Comparison of ENCODE assay signal across 13 mouse cellular contexts in genomic region chr7:130114436-130114835, GRCm38 (mm10).
DNase-seq lines count a peak whose midpoint lies in the region; ATAC-seq and TF ChIP-seq lines count a peak whose summit lies in the region.
"Had no signal": no experiment of that assay in that cellular context is flagged by ENCODE, and none has a peak within 500 bp of the region (broad histone marks: within the 10 kb centered on the region; RNA-seq: fewer than 3 reads in every experiment).

No protein-coding gene starts in this region.

- no peaks in the 10 kb centered on the region for H3K36me3 ChIP-seq in heart, postnatal 0 days (replicated peaks; ENCODE audit: control insufficient read depth, insufficient read depth, low read length)
- no peaks in the 10 kb centered on the region for H3K36me3 ChIP-seq in forebrain, embryonic 14.5 days (ENCODE audit: control insufficient read depth, insufficient read depth, low read length)
- H3K36me3 ChIP-seq: neural tube, embryonic 15.5 days had no signal

- H3K27ac ChIP-seq in heart, postnatal 0 days (ENCODE audit: low read depth), result no peak overlapping the region
- no peak overlapping the region for H3K27ac ChIP-seq in forebrain, embryonic 14.5 days (ENCODE audit: low read depth, low read length)
- H3K27ac ChIP-seq: neural tube, embryonic 15.5 days had no signal

- no peak for ATAC-seq in heart, postnatal 0 days (ENCODE audit: insufficient read depth, low read depth)
- no peak for ATAC-seq in megakaryocyte-erythroid progenitor cell, adult 5-6 weeks (replicated peaks; ENCODE audit: low FRiP score, low TSS enrichment, poor library complexity, severe bottlenecking)
- ATAC-seq in forebrain, embryonic 14.5 days, result no peak
- ATAC-seq in CD4-positive, CD25-positive, alpha-beta regulatory T cell, adult 4 months, result no peak
- ATAC-seq: forebrain, postnatal 0 days; intestine, postnatal 0 days had no signal

- H3K4me1 ChIP-seq in heart, postnatal 0 days (ENCODE audit: control insufficient read depth, insufficient read depth), result peaks cover 6% of the 10 kb centered on the region; the same call in 1 of the 2 replicates
- peaks cover 21% of the 10 kb centered on the region for H3K4me1 ChIP-seq in forebrain, embryonic 14.5 days (ENCODE audit: control insufficient read depth, insufficient read depth, low read length)

- TF ChIP-seq EP300 in heart, postnatal 0 days (IDR thresholded peaks at IDR 0.05; ENCODE audit: low read depth), result no peak

- H3K9me3 ChIP-seq in heart, postnatal 0 days (replicated peaks; ENCODE audit: control insufficient read depth, low read length), result no peaks in the 10 kb centered on the region
- no peaks in the 10 kb centered on the region for H3K9me3 ChIP-seq in forebrain, embryonic 14.5 days (replicated peaks; ENCODE audit: control insufficient read depth, low read length)
- H3K9me3 ChIP-seq: neural tube, embryonic 15.5 days had no signal

- TF ChIP-seq CTCF in heart, postnatal 0 days (IDR thresholded peaks at IDR 0.05; ENCODE audit: low read depth), result no peak

- H3K4me2 ChIP-seq in heart, postnatal 0 days (ENCODE audit: low read depth, low read length), result no peak overlapping the region
- H3K4me2 ChIP-seq in forebrain, embryonic 14.5 days (ENCODE audit: low read length), result no peak overlapping the region
- H3K4me2 ChIP-seq: neural tube, embryonic 15.5 days had no signal

- H3K4me3 ChIP-seq in heart, postnatal 0 days (ENCODE audit: low read depth, low read length), result no peak overlapping the region
- H3K4me3 ChIP-seq in forebrain, embryonic 14.5 days (ENCODE audit: low read depth, low read length), result no peak overlapping the region
- H3K4me3 ChIP-seq: neural tube, embryonic 15.5 days had no signal

- H3K9ac ChIP-seq in heart, postnatal 0 days (replicated peaks; ENCODE audit: low read depth, low read length), result no peak overlapping the region
- H3K9ac ChIP-seq in forebrain, embryonic 14.5 days (ENCODE audit: low read length), result no peak overlapping the region
- H3K9ac ChIP-seq: forebrain, postnatal 0 days; neural tube, embryonic 15.5 days had no signal

- DNase-seq in heart, postnatal 0 days (ENCODE audit: low spot score), result peak; percentile 36
- DNase-seq in heart, adult 8-10 months (ENCODE audit: low spot score), result no peak
- DNase-seq in 3T3-L1 (ENCODE audit: low read depth, low spot score), result peak; percentile 53
- peak; percentile 87 for DNase-seq in adrenal gland, postnatal 10 days
- DNase-seq in kidney, postnatal 36 days, result peak; percentile 83 to 89
- no peak for DNase-seq in forebrain, embryonic 14.5 days (ENCODE audit: low spot score)
- DNase-seq: forebrain, postnatal 0 days; gastrocnemius, postnatal 25 days; right cerebral cortex, postnatal 4 days had no signal

- WGBS in heart, postnatal 0 days, result 23% methylated on average over 4 of the region's 4 CpGs
- WGBS in forebrain, embryonic 14.5 days, result 68% methylated on average over 4 of the region's 4 CpGs

- H3K27me3 ChIP-seq in heart, postnatal 0 days (ENCODE audit: control insufficient read depth, insufficient read depth, low read length), result no peaks in the 10 kb centered on the region
- H3K27me3 ChIP-seq in forebrain, embryonic 14.5 days (replicated peaks; ENCODE audit: control insufficient read depth, insufficient read depth, low read length), result no peaks in the 10 kb centered on the region
- H3K27me3 ChIP-seq: neural tube, embryonic 15.5 days had no signal

Comparison
In these comparisons a context has a peak if more than half of its experiments do, and no peak if none do; other contexts are left out.
1. DNase-seq: peak in heart, postnatal 0 days (single experiment), 3T3-L1 (single experiment), adrenal gland, postnatal 10 days (single experiment) and kidney, postnatal 36 days (2 of 2); none in heart, adult 8-10 months (single experiment) and forebrain, embryonic 14.5 days (single experiment).